Mouse (Mus musculus) thymus, postnatal 25 days (tissue): ENCODE data around the gene Supt16.

Source experiments
- DNase-seq: peaks from one replicate; pipeline ENCODE4 v3.0.0; 2022

Gene Supt16

GRCm38 (mm10) chr14:52197156-52197878, at the start of gene Supt16:
Gene Supt16 (minus strand): TSS chr14:52197416.
- peak; percentile 82 for DNase-seq

- no peak for DNase-seq
These were observed 48.9 kb upstream of the Supt16 start for GRCm38 (mm10) chr14:52246129-52246528.

- DNase-seq: no peak
These were observed 47.5 kb upstream of the Supt16 start for GRCm38 (mm10) chr14:52244690-52245042.

GRCm38 (mm10) chr14:52244041-52244689, 46.9 kb upstream of the Supt16 start:
- DNase-seq: peak; percentile 100

- DNase-seq: no peak
These were observed 39.0 kb upstream of the Supt16 start for GRCm38 (mm10) chr14:52236216-52236615.

GRCm38 (mm10) chr14:52235165-52235564, 37.9 kb upstream of the Supt16 start:
- DNase-seq: no peak

- no peak for DNase-seq
These were observed 35.0 kb upstream of the Supt16 start for GRCm38 (mm10) chr14:52232249-52232648.

- no peak for DNase-seq
These were observed 28.8 kb upstream of the Supt16 start for GRCm38 (mm10) chr14:52225972-52226371.

GRCm38 (mm10) chr14:52217261-52217660, 20.0 kb upstream of the Supt16 start:
- no peak for DNase-seq

GRCm38 (mm10) chr14:52199412-52199811, 2.2 kb upstream of the Supt16 start:
- DNase-seq: no peak

GRCm38 (mm10) chr14:52198141-52198540, 925 bp upstream of the Supt16 start:
- no peak for DNase-seq

GRCm38 (mm10) chr14:52196230-52197155, 723 bp downstream of the Supt16 start:
- no peak for DNase-seq

- DNase-seq: peak; percentile 66
These were observed 1.5 kb downstream of the Supt16 start for GRCm38 (mm10) chr14:52195691-52196090.

GRCm38 (mm10) chr14:52190740-52191359, 6.4 kb downstream of the Supt16 start:
- DNase-seq: peak; percentile 55

GRCm38 (mm10) chr14:52189519-52189918, 7.7 kb downstream of the Supt16 start:
- DNase-seq: no peak

- no peak for DNase-seq
These were observed 8.4 kb downstream of the Supt16 start for GRCm38 (mm10) chr14:52188788-52189187.

GRCm38 (mm10) chr14:52166571-52166970, 30.6 kb downstream of the Supt16 start:
- DNase-seq: no peak

GRCm38 (mm10) chr14:52160911-52161310, 36.3 kb downstream of the Supt16 start:
- no peak for DNase-seq

- no peak for DNase-seq
These were observed 42.2 kb downstream of the Supt16 start for GRCm38 (mm10) chr14:52155008-52155407.

- no peak for DNase-seq
These were observed 44.6 kb downstream of the Supt16 start for GRCm38 (mm10) chr14:52152613-52153012.

GRCm38 (mm10) chr14:52152179-52152578, 45.0 kb downstream of the Supt16 start:
- DNase-seq: no peak

- no peak for DNase-seq
These were observed 47.3 kb downstream of the Supt16 start for GRCm38 (mm10) chr14:52149888-52150287.

- DNase-seq: peak; percentile 40
These were observed 50.7 kb downstream of the Supt16 start for GRCm38 (mm10) chr14:52146540-52146939.
